Mouse (Mus musculus): ENCODE measurements around the gene Cdca7l.
"Not testable (repeated sequence)": the region's sequence is repeated elsewhere in the genome, so short reads cannot be mapped to it uniquely, and the experiment has no call there.

The Cdca7l gene

GRCm38 (mm10) chr12:117803989-117804388 is at the start of gene Cdca7l:
TSS of gene Cdca7l (plus strand) at chr12:117804289.
- DNase-seq (ENCODE audit: low read depth, low spot score) = not testable (repeated sequence)

DNA sequence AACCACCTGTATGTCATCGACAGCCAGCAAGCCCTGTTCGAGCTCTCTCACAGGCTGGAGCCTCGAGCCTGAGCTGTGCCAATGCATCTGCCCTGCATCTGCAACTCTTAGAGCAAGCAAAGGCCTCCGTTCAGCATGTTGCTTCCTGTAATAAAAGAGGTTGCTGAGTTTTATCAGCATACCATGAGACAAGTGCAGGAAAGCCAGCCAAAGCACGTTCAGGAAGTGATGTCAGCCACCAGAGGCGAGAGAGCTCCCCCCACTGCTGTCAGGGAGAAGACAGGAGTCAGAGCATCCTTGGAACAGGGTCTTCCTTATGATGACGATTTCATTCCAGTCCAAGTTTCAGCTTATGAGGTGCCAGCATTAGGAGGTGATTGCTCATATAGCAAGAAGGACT is 48.1 kb upstream of the Cdca7l start:
- DNase-seq (ENCODE audit: low read depth, low spot score) = no peak

GRCm38 (mm10) chr12:117760373-117760772 is 43.7 kb upstream of the Cdca7l start:
- no peak for DNase-seq (ENCODE audit: low read depth, low spot score)

- no peak for DNase-seq (ENCODE audit: low read depth, low spot score)
These were observed 43.2 kb upstream of the Cdca7l start for GRCm38 (mm10) chr12:117760846-117761245.

DNA sequence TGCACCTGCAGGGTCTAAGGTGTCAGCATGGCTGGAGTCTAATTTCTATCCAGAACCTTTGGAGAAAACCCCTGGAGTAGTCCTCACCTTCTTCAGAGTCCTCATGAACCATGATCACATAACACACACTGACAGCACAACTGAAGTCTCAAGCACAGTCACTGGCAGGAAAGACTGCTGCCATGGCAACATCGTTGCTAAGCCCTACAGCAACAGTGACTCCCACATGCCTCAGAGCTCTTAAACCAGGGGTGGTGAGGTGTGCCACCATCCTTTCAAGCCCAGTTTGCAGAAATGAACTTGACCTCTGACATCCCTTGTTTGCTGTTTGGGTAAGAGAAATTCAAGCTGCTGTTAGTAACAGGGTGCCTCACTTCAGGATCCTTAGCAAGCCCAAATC is 42.4 kb upstream of the Cdca7l start:
- no peak for DNase-seq (ENCODE audit: low read depth, low spot score)

DNA sequence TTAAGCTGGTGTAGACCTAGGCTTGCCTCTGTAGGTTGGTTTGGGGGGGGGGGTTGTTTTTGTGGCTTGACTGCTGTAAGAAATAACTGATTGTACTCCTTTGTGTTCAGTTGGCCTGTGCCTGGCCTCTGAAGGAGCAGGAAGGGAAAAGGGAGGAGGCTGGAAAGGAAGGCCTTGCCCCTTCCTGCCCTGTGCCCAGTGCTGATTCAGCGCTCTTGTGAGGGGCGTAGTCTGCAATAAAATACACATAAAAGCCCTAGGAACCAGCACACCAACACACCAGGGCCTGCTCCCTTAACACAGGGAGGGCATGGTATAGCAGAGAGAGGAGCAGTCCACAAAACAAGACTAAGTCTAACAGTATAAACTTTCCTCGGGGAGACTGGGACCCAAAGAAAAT is 40.8 kb upstream of the Cdca7l start:
- no peak for DNase-seq (ENCODE audit: low read depth, low spot score)

DNA sequence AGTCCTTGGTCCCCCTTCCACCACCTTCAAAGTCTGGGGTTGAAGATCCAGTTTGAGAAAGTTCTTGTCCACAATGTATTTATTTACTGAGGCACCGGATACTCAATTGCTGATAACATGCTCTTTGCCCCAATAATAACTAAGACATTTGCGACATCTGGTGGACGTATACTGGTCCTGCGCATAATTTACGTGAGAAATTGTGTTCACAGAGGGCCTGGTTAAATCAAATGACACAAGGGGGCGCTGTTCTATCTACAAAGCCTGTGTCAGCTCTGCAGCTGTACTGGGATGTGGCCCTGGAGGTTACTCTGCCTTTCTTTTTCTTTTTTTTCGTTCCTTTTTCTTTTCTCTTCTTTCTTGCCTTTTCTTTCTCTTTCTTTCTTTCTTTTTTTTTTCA is 39.2 kb upstream of the Cdca7l start:
- peak; percentile 91 for DNase-seq (ENCODE audit: low read depth, low spot score)

- DNase-seq (ENCODE audit: low read depth, low spot score) = peak; percentile 82
These were observed 35.0 kb upstream of the Cdca7l start for GRCm38 (mm10) chr12:117769113-117769512.

GRCm38 (mm10) chr12:117770211-117770610 is 33.9 kb upstream of the Cdca7l start:
- no peak for DNase-seq (ENCODE audit: low read depth, low spot score)

GRCm38 (mm10) chr12:117771156-117771555 is 32.9 kb upstream of the Cdca7l start:
- DNase-seq (ENCODE audit: low read depth, low spot score) = no peak

GRCm38 (mm10) chr12:117772638-117773037 is 31.5 kb upstream of the Cdca7l start:
- DNase-seq (ENCODE audit: low read depth, low spot score) = peak; percentile 78

GRCm38 (mm10) chr12:117776841-117777240 is 27.2 kb upstream of the Cdca7l start:
- no peak for DNase-seq (ENCODE audit: low read depth, low spot score)

- DNase-seq (ENCODE audit: low read depth, low spot score) = no peak
These were observed 22.7 kb upstream of the Cdca7l start for GRCm38 (mm10) chr12:117781360-117781759.

GRCm38 (mm10) chr12:117783426-117783825 is 20.7 kb upstream of the Cdca7l start:
- no peak for DNase-seq (ENCODE audit: low read depth, low spot score)

- no peak for DNase-seq (ENCODE audit: low read depth, low spot score)
These were observed 17.5 kb upstream of the Cdca7l start for GRCm38 (mm10) chr12:117786621-117787020.

- DNase-seq (ENCODE audit: low read depth, low spot score) = peak; percentile 55
These were observed 15.5 kb upstream of the Cdca7l start for GRCm38 (mm10) chr12:117788513-117789011.

- DNase-seq (ENCODE audit: low read depth, low spot score) = peak; percentile 35
These were observed 15.1 kb upstream of the Cdca7l start for GRCm38 (mm10) chr12:117789017-117789416.

GRCm38 (mm10) chr12:117795303-117795702 is 8.8 kb upstream of the Cdca7l start:
- no peak for DNase-seq (ENCODE audit: low read depth, low spot score)

- DNase-seq (ENCODE audit: low read depth, low spot score) = no peak
These were observed 1.5 kb downstream of the Cdca7l start for GRCm38 (mm10) chr12:117805576-117805975.

GRCm38 (mm10) chr12:117806007-117806451 is 1.9 kb downstream of the Cdca7l start:
- DNase-seq (ENCODE audit: low read depth, low spot score) = no peak

DNA sequence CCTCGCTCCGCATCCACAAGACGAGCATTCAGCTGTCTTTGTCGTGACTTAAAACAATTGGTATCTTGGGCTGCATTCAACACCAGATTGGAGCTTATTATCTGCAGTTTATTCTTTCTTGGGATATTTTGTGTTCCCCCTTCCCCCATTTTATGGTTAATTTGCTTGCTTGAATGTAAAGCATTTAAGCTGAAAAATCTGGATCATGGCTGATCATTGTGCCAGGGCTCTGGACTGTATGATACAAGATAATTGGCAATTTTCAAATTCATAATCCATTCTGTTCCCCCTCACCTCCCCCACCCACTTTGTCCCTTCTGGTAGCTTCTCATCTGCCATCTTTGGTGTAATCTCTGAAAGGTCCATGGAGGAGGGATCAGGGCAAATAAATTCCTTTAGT is 2.4 kb downstream of the Cdca7l start:
- DNase-seq (ENCODE audit: low read depth, low spot score) = no peak

DNA sequence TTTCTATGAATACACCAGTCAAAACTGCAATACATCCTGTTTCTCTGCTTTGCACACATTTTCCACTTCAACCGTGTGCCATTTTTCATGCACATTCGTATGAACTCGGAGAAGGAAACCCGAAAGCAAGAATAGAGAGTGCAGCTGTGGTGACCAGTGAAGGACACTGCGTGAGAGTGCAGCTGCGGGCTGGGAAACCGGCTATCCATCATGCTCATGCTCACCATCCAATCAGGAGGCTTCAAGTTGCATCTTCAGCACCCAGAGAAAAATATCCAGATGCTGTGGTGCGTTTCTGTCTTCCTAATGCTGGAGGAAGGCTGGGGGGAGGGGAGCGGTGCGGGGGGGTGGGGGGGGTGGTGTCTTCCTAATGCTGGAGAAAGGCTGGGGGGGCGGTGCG is 3.5 kb downstream of the Cdca7l start:
- DNase-seq (ENCODE audit: low read depth, low spot score) = no peak

DNA sequence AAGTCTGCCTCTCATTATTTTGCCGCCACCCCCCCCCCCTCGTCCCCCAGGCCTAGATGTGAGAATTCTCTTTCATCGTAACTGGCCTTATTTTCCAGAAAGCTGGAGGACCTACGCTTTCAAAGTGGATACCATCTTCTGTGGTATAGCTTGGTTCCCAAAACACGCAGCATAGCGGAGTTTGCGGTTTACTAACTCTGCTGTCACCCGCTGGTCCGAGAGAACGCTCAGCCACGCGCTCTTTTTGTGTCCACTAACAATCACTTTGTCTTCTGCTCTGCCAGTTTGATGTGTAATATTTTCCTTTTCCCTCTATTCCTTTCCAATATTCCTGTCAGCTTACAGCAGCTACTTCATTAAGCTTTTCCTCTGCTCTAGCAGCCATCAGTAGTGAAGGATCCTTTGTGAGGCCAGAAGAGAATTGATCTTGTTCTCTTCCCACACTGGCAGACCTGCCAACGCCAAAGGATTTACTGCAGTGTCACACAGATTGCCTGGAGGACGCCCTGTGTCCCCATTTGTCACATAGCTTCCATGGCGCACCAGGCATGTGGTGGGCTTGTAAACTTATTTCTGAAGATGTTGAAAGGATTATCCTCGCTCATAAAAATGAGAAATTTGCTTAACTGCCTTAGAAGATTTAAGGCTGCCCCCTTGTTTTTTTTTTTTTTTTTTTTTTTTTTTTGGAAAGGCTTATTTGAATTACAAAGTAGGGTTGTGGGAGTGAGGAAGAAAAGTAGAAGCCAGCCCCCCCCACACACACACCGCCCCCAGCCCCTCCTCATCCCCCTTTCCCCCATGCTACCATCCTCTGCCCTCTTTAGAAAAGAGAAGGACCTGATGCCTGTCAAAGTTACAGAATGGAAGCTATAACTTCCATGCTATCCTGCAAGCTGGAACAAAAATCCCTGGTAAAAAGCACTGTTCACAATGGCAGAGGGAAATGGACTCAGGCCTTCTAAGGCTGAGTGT is 4.6 kb downstream of the Cdca7l start:
- DNase-seq (ENCODE audit: low read depth, low spot score) = no peak

Data from ZHBTc4 (cell line).